Mouse (Mus musculus) left cerebral cortex, adult 11 months (tissue): ENCODE measurements around the gene Chmp4b.

ENCODE experiments used
- DNase-seq: peaks from one replicate; pipeline ENCODE4 v3.0.0; 2022; ENCODE audit warnings: low spot score

Gene Chmp4b

DNA sequence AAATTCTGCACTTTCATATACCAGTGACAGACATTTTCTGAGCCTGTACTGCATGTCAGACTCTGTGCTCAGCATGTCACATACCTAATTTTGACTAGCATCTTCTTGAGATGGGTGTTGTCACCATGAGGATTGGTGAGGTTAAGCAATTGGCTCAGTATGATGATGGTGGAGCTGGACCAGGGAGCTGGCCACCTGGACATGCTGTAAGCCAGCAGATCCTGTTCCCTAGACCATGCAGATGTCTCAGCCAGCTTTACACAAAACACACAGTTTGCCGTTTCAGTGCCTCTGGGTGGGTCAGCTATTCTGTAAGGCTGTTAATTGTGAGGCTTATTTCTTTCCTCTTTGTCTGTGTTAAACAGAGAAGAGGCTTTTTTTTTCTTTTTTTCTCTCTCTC, 31.2 kb downstream of the Chmp4b start:
- DNase-seq = no peak

GRCm38 (mm10) chr2:154684901-154685470, 33.5 kb downstream of the Chmp4b start:
- DNase-seq = no peak

- no peak for DNase-seq
These were observed 34.3 kb downstream of the Chmp4b start for GRCm38 (mm10) chr2:154685772-154686171.

DNA sequence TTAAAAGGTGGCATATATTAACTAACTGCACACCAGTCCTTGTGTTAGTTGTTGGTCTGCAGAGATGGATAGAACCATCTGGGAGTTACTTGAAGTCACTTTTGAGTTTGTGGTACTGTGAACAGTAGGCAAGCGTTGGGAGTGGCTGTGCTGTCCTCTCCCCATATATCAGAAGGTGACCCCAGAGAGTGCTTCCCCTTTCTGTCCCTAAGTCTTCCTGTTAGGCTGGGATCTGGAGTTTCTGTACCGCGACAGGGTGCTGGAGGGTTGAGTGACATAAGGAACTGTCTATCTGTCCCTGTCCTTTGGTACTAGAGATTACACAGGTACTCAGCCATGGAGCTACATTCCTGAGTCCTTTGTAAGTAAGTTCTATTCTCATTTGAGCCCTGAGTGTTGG, 35.3 kb downstream of the Chmp4b start:
- DNase-seq = no peak

DNA sequence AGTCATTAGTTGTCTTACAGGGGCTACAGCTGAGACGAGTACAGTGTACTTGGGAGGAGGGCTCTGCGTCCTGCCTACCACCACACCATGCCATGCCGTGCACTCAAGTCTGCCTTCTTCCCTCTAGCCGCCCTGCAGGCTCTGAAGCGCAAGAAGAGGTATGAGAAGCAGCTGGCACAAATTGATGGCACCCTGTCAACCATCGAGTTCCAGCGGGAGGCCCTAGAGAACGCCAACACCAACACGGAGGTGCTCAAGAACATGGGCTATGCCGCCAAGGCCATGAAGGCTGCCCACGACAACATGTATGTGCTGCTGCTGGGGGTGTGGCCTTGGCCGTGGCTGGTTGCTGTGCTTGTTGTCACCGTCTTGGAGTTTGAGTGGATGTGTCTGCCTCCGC, 37.9 kb downstream of the Chmp4b start:
- no peak for DNase-seq

DNA sequence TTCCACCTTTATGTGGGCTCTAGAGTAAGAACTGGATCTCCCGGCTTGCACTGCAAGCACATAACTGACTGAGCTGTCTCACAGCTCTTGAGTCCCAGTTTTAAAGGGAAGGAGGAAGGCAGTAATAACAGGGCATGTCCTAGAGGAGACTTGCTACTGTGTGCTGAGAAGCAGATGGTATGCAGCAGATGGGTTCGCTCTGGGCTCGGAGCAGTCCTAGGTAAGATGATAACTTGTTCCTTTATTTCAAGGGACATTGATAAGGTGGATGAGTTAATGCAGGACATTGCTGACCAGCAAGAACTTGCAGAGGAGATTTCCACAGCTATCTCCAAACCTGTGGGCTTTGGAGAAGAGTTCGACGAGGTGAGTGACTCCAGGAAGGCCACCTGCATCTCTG, 39.5 kb downstream of the Chmp4b start:
- DNase-seq = no peak

DNA sequence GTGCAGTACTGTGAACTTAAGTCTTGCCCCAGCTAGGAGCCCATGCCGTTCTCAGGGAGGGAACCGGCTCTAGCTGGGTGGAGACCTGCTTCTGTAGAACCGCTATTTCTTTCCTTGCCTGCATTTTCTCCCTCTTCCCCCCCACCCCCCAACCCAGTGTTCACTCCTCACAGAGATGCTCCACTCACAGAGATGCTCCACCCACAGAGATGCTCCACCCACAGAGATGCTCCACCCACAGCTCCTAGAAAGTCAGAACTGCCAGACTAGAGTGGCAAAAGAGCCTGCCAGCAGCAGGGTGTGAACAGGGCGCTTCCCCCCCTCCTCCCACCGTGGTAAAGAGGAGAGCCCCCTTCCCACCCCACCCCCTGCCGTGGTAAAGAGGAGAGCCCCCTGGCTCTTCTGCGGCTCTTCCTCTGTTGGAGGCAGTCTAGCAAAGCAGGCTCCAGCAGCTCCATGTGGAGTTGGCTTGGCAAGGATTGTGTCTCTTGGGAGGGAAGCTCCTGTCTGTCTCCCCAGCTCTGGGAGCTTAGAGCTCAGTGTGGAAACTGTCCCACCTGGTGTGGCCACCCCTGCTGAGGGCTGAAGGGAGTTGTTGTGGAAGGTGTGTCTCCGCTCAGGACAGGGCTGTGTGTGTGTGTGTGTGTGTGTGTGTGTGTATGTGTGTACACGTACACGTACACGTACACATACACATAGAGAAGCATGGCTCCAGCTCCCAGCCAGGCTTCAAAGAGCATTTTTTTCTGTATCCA, 41.9 kb downstream of the Chmp4b start:
- DNase-seq = no peak

DNA sequence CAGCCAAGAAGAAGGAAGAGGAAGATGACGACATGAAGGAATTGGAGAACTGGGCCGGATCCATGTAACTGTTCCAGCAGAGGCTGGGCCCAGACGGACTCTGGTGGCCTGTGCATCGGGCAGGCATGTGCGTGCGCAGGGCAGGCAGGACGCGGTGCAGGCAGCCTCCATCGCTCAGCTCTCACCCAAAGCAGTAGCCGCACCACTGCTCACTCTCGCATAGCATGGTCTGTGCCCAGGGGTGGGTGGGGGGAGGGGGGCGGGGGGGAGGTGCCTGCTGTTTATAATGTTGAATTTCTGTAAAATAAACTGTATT, 42.4 kb downstream of the Chmp4b start:
- DNase-seq = no peak

DNA sequence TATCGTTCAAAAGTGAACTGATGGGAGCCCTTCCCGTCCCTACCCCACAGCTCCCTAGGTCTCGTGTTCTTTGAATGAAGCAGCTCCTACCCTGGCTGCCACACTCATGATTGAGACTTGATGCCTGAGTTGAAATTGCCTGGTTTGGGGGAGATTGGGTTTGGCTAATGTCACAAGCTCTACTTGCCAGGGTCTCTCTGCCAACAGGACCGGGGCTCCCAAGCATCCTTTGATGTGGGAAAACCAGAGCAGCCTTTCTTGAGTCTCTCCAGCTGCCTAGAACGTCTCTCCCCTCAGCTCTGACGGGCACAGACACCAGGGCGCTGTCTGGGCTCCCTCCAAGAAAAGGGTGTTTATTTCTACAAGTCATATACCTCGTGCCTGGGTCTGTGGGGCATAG, 44.2 kb downstream of the Chmp4b start:
- DNase-seq = no peak

GRCm38 (mm10) chr2:154696660-154697059, 45.2 kb downstream of the Chmp4b start:
- no peak for DNase-seq

- no peak for DNase-seq
These were observed 47.9 kb downstream of the Chmp4b start for GRCm38 (mm10) chr2:154699360-154699759.

- no peak for DNase-seq
These were observed 48.7 kb downstream of the Chmp4b start for GRCm38 (mm10) chr2:154700177-154700576.

DNA sequence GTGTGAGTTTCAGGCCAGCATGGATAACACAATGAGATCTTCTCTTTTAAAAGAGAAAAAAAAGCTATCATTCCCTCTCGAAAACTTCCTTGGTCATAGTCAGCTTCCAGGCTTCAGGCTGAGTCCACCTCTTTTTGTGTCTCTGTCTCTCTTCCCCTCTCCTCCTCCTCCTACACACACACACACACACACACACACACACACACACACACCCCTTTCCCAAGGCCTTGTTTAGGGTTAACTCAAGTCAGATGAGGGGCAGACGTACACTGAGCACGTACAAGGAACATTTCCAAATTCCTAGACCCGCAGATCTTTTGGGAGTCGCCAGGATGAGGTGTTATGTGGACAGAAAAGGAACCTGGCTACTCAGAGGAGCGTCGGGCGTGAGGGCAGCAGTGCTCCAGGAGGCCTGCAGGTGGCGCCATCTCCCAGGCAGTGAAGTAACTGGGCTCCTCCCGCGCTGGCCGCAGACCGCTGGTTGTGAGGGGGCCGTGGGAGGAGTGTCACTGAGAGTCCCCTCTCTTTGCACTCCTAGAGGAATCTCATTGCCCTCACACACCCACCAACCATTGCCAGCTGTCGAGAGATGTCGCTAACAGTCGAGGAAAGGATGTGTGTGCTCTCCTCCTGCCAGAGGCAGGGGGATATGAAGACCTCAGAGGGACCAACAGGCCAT, 51.3 kb downstream of the Chmp4b start:
- DNase-seq = no peak

DNA sequence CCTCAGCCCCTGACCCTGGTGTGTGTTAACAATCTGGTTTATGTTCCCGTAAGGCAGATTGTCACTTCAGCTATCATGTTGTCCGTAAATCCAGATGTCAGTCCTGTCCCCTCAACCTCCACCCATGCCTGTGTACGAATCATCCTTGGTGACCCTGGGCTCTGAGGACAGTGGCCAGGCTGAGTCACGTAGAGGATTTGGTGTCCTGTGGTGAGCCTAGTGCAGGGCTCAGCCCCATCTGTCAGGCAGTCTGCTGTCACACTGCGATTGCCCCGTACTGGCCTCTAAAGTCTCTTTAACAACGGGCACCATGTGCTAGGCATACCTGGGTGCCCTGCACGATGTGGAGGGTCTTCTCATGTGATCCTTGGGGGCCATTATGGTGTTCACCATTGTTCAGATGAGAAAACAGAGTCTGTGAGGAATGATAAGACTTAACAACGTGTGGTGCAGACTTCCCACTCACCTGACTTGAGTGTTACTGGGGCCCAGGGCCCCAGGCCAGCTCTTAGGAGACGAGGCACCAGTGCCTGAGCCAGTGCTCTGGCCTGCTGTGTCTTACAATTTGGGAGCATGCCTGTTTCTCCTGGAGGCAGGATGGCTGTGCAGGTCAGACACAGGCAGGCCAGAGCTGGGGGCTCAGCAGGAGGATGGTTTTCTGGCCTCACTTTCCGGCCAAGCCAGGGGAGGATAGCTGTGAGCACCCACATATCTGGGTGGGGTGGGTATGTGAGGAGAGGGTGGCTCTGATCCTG, 55.2 kb downstream of the Chmp4b start:
- no peak for DNase-seq

GRCm38 (mm10) chr2:154707284-154707683, 55.8 kb downstream of the Chmp4b start:
- no peak for DNase-seq

DNA sequence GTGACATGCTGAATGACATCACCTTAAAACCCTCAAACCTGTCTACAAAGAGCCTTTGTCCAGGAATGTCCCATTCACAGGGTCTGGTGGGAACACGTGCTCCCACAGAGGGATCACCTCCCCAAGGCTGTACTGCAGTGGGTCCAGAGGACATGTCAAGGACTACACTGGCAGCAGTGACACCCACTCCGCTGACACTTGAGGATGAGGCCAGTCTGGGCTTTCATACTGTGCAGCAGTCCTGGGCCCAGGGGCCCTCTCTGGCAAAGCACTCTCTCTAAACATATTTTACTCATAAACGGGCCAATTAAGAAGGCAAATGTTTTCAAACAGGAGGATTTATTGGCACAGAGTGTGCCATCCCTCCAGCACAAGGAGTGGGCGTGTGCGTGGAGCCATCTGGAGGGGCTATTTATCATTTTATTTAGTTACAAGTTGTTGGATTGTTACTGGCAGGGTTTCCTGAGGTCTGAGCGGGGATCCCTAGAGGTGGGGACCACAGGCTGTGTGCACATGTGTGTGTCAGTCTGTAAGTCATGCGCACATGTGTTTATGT, 56.4 kb downstream of the Chmp4b start:
- DNase-seq = no peak

DNA sequence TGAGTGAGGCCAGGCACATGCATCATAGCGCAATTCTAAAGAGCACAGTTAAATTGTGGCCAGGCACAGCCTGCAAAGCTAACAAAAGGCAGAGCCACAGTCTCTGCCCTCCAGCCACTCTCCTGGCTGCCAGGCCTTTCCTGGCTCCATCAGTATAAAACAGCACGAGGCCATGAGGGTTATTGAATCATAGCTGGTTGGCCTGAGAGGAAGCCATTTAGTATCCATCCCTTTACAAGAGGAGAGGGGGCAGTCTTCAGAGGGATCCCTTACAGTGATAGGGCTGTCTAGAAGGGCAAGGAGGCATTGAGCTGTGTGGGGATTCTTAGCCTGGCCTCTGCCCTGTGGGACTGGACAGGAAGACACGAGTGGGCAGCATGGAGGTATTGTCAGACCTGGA, 60.2 kb downstream of the Chmp4b start:
- DNase-seq = no peak

GRCm38 (mm10) chr2:154712271-154712677, 60.8 kb downstream of the Chmp4b start:
- no peak for DNase-seq

- DNase-seq = no peak
These were observed 61.6 kb downstream of the Chmp4b start for GRCm38 (mm10) chr2:154713083-154713482.

- DNase-seq = no peak
These were observed 62.5 kb downstream of the Chmp4b start for GRCm38 (mm10) chr2:154713964-154714363.

GRCm38 (mm10) chr2:154716586-154716985, 65.1 kb downstream of the Chmp4b start:
- no peak for DNase-seq

GRCm38 (mm10) chr2:154717081-154717480, 65.6 kb downstream of the Chmp4b start:
- no peak for DNase-seq
